Mouse (Mus musculus) C2C12 (cell line): ENCODE measurements around the gene Fahd2a. TPM values are rescaled to one million over a fixed set of nuclear protein-coding genes. Genes with fewer than 3 reads are reported as not detected.

Experiments
- H3K27me3 ChIP-seq: one replicate; pipeline ENCODE4 v1.6.1; 2011; ENCODE audit not compliant: control insufficient read depth, insufficient read depth, insufficient read length
- H3K36me3 ChIP-seq: one replicate; pipeline ENCODE4 v1.6.1; 2011; ENCODE audit not compliant: control insufficient read depth, insufficient read depth
- H3K4me3 ChIP-seq: one replicate; pipeline ENCODE4 v1.5.1; 2011; ENCODE audit warnings: mild to moderate bottlenecking, control low read depth; ENCODE audit not compliant: poor library complexity, insufficient read depth, severe bottlenecking
- H3K79me2 ChIP-seq: one replicate; pipeline ENCODE4 v1.6.1; 2011; ENCODE audit not compliant: control insufficient read depth, insufficient read depth
- H3K79me3 ChIP-seq: one replicate; pipeline ENCODE4 v1.6.1; 2011; ENCODE audit warnings: low read depth, control low read depth
- H3ac ChIP-seq: one replicate; pipeline ENCODE3; 2011; ENCODE audit warnings: low read depth; ENCODE audit not compliant: control insufficient read depth, insufficient read length
- CEBPB ChIP-seq: IDR thresholded peaks from one replicate; pipeline ENCODE4 v1.6.1; 2011; ENCODE audit warnings: low read depth, mild to moderate bottlenecking, control low read depth, moderate library complexity
- CTCF ChIP-seq: IDR thresholded peaks from one replicate; pipeline ENCODE4 v1.5.1; 2011; ENCODE audit not compliant: control insufficient read depth, insufficient read depth, insufficient read length
- FOSL1 ChIP-seq: IDR thresholded peaks from one replicate; pipeline ENCODE4 v1.8.0; 2011; ENCODE audit warnings: mild to moderate bottlenecking, low read length; ENCODE audit not compliant: poor library complexity, insufficient read depth, severe bottlenecking
- MAX ChIP-seq: IDR thresholded peaks from one replicate; pipeline ENCODE4 v1.6.1; 2011; ENCODE audit warnings: mild to moderate bottlenecking, control low read depth
- MYOD1 ChIP-seq: IDR thresholded peaks from one replicate; pipeline ENCODE4 v1.6.1; 2011; ENCODE audit warnings: low read depth; ENCODE audit not compliant: control insufficient read depth, insufficient read length
- MYOG ChIP-seq: IDR thresholded peaks from one replicate; pipeline ENCODE4 v1.6.1; 2011; ENCODE audit not compliant: control insufficient read depth, insufficient read length; ENCODE audit errors: extremely low read depth
- USF1 ChIP-seq: IDR thresholded peaks from one replicate; pipeline ENCODE4 v1.6.1; 2011; ENCODE audit warnings: low read depth, mild to moderate bottlenecking, control low read depth, moderate library complexity
- polyA plus RNA-seq: library from polyadenylated mRNA; unstranded; fragments of >200 nt; fragmentation: generic; extraction: Trizol; gene quantifications from one replicate; pipeline ENCODE4 v1.2.1, GENCODE M21; 2012; ENCODE audit warnings: missing spikeins

Fahd2a gene
- polyA plus RNA-seq, 1 experiment: 2.6 TPM

- Histone ChIP-seq H3K36me3 (no peaks in the 10 kb centered on the region), H3ac (no peak overlapping the region), H3K79me3 (no peaks in the 10 kb centered on the region), H3K27me3 (peaks cover 55% of the 10 kb centered on the region), H3K79me2 (no peaks in the 10 kb centered on the region), H3K4me3 (no peak overlapping the region)
- no peak for TF ChIP-seq CEBPB
- TF ChIP-seq USF1: no peak
- TF ChIP-seq MAX: no peak
- TF ChIP-seq MYOG: no peak
- TF ChIP-seq CTCF: peak; percentile 33
- no peak for TF ChIP-seq FOSL1
Observed at GRCm38 (mm10) chr2:127430238-127430637, 14.1 kb downstream of the Fahd2a start.

DNA sequence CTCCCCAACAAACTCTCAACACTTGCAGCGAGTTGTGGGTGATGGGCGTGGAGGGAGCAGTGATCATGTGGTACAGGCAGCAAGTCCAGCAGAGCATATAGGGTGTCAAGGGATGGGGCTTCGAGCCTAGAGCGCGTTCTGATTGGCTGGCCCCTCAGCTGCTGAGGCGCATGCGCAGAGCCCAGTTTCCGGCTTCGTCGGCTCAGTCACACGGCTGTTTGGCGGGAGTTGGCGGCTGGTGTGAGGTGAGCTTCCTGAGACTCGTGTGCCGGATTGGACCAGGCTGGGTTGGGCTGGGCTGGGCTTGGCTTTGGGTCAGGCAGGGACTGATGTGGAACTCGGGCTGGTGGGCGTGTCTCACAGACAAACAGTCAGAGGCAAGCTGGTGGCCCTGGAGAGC is 19.4 kb downstream of the Fahd2a start, which contains the start of gene Gpat2:
Gene Gpat2, plus strand, starts transcription at position 223 of the 400 bp plus-strand sequence.
- Histone ChIP-seq H3K79me3 (no peaks in the 10 kb centered on the region), H3K27me3 (peaks cover 49% of the 10 kb centered on the region), H3ac (no peak within 1 kb of the TSS), H3K4me3 (no peak within 1 kb of the TSS), H3K36me3 (no peaks in the 10 kb centered on the region), H3K79me2 (no peaks in the 10 kb centered on the region)
- TF ChIP-seq CTCF: no peak
- TF ChIP-seq FOSL1: no peak
- no peak for TF ChIP-seq MAX
- no peak for TF ChIP-seq MYOG
- no peak for TF ChIP-seq MYOD1
- no peak for TF ChIP-seq CEBPB
- no peak for TF ChIP-seq USF1

- Histone ChIP-seq H3K4me3 (no peak overlapping the region), H3ac (no peak overlapping the region), H3K79me3 (no peaks in the 10 kb centered on the region), H3K27me3 (peaks cover 26% of the 10 kb centered on the region), H3K79me2 (no peaks in the 10 kb centered on the region), H3K36me3 (no peaks in the 10 kb centered on the region)
- TF ChIP-seq MYOD1: no peak
Observed at GRCm38 (mm10) chr2:127418266-127418970, 25.9 kb downstream of the Fahd2a start.

DNA sequence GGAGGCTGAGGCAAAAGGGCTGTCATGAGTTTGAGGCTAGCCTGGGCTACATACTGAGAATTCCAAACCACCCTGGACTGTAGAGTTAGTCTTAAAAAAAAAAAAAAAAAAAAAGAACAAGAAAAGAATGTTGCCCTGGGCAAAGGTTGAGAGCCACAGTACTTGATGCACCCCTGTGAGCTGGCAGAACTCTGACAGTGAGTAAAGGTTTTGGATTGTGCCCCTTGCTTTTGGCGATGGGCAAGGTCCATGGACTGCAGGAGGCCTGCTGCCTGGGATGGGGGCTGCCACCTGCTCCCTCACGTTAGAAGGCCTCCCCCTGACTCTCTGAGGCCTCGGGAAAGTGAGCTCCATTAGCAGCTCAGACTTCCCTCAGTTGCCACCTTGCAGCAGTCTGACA is 27.7 kb downstream of the Fahd2a start:
- H3ac ChIP-seq: no peak overlapping the region
- H3K79me2 ChIP-seq: no peaks in the 10 kb centered on the region
- no peak for TF ChIP-seq USF1
- H3K27me3 ChIP-seq: peaks cover 31% of the 10 kb centered on the region
- no peaks in the 10 kb centered on the region for H3K79me3 ChIP-seq
- H3K36me3 ChIP-seq: no peaks in the 10 kb centered on the region
- no peak overlapping the region for H3K4me3 ChIP-seq

DNA sequence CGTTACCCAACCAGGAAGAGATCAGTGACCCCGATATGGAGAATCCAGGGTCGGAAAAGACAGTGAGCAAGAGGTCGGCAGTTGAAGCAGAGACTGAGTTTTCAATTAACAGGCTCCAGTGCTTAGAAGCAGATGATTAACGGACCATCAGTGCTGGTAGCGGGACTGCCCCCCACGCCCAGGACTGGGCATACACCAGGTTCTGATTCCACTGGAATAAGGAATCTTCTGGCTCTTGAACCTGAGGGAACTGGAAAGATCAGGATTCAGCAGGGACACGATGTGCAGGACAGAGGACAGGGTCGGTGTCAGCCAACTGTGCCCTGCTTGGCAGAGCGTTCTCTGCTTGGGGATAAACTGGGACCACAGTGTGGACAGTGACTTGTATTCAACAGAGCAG is 28.6 kb downstream of the Fahd2a start:
- no peaks in the 10 kb centered on the region for H3K79me3 ChIP-seq
- no peaks in the 10 kb centered on the region for H3K79me2 ChIP-seq
- peaks cover 31% of the 10 kb centered on the region for H3K27me3 ChIP-seq
- H3K4me3 ChIP-seq: no peak overlapping the region
- H3ac ChIP-seq: no peak overlapping the region
- H3K36me3 ChIP-seq: no peaks in the 10 kb centered on the region
- TF ChIP-seq MYOG (no peak), FOSL1 (no peak), MYOD1 (no peak), CTCF (no peak), USF1 (no peak), MAX (no peak), CEBPB (no peak)

DNA sequence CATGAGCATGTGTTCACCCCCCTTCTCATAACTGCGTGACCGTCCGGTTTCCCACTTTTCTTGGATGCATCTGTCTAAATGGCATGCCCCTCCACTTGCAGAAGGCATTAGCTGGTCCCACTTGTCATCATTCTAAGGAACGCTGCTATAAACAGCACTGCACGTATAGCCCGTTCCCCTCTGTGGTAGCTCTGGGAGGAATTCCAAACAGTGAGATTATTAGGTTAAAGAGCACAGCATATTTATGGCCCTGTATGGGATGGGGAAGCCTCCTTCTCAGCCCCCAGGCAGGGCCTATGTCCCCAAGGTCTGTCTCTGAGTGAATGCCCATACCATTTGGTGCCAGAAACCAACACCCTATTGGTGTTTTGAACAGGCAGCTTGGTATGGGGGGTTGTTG is 33.2 kb downstream of the Fahd2a start:
- no peak for TF ChIP-seq MYOG
- no peak for TF ChIP-seq CEBPB
- TF ChIP-seq USF1: no peak
- no peak for TF ChIP-seq MYOD1
- TF ChIP-seq CTCF: no peak
- no peak for TF ChIP-seq FOSL1
- TF ChIP-seq MAX: no peak
- Histone ChIP-seq H3K79me2 (no peaks in the 10 kb centered on the region), H3K36me3 (no peaks in the 10 kb centered on the region), H3ac (no peak overlapping the region), H3K4me3 (no peak overlapping the region), H3K27me3 (peaks cover 24% of the 10 kb centered on the region), H3K79me3 (no peaks in the 10 kb centered on the region)

- H3K4me3 ChIP-seq: no peak overlapping the region
- H3ac ChIP-seq: no peak overlapping the region
- no peaks in the 10 kb centered on the region for H3K79me2 ChIP-seq
- no peaks in the 10 kb centered on the region for H3K79me3 ChIP-seq
- TF ChIP-seq USF1 (no peak), FOSL1 (no peak), MYOG (no peak), CEBPB (no peak)
- no peaks in the 10 kb centered on the region for H3K36me3 ChIP-seq
- H3K27me3 ChIP-seq: peaks cover 20% of the 10 kb centered on the region
Observed at GRCm38 (mm10) chr2:127398738-127399137, 45.6 kb downstream of the Fahd2a start.
